Mouse (Mus musculus): ENCODE results near the gene Opa1. TPM values are rescaled to one million over a fixed set of nuclear protein-coding genes. Genes with fewer than 3 reads are reported as not detected.

The Opa1 gene
- 100 to 1,000 TPM in 1 of 2 experiments, 10 to 100 TPM in 1; 97.2 to 105 TPM for total RNA-seq (2021)

DNA sequence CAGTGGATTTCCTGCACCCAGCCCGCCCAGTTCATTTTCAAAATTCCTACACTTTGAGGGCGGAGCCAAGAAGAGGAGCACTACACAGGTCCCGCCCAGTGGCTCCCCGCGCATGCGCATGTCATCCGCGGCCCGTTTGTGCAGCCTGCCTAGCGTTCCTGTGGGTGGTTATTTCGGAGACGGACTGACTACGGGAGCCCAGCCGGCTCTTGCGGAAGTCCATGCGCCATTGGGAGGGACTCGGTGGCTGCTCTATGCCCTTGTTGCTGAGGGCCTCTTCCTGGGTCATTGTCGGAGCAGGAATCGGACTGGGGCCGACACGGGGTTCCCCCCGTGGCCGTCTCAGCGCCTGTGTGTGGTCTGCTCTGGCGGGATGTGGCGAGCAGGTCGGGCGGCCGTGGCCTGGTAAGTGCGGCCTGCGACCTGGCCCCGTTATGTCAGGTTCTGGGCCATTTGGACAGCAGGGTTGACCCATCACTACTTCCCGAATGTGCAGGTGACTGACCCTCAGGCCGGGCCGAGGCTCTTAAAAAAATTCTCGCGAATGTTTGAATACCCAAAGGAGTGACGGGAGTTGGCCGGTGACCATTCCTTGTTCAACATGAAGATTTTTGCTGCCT, at the start of gene Opa1:
Gene Opa1 (plus strand): TSS at position 168 of the 620 bp plus-strand sequence.
- intact Hi-C loops (cut with DNase I) = loop anchor here (5.0 kb wide), 2 partner anchors 737 to 987 kb away; no protein-coding TSS in a partner anchor

GRCm38 (mm10) chr16:29533641-29534040, 45.5 kb upstream of the Opa1 start:
- DNase-seq = no peak
- intact Hi-C loops (cut with DNase I) = no loop called here

More for the DNA sequence above, at the start of gene Opa1:
- DNase-seq = peak; percentile 96

- DNase-seq = no peak
- intact Hi-C loops (cut with DNase I) = no loop called here
Measured at GRCm38 (mm10) chr16:29535866-29536265, 43.3 kb upstream of the Opa1 start.

- intact Hi-C loops (cut with DNase I) = no loop called here
- DNase-seq = peak; percentile 45
Measured at GRCm38 (mm10) chr16:29536411-29537204, 42.5 kb upstream of the Opa1 start.

DNA sequence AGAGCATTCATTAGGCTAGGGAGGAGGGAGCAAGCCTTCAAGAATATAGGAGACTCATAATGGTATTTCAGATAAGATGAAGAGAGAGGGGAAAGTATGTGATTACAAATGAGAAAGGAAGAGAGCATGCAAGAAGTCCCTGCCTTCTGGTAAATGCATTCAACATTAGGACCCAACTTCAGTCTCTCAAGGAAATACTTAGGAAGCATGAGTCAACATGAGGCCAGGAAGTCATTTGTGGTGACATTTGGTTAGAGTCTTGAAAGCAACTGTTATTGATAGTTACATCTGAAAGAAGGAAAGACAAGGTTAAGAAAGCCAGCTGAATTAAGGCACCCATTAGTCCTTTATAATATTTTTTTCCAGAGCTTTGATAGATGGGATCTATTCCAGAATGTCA, 39.2 kb upstream of the Opa1 start:
- intact Hi-C loops (cut with DNase I) = no loop called here
- no peak for DNase-seq

DNA sequence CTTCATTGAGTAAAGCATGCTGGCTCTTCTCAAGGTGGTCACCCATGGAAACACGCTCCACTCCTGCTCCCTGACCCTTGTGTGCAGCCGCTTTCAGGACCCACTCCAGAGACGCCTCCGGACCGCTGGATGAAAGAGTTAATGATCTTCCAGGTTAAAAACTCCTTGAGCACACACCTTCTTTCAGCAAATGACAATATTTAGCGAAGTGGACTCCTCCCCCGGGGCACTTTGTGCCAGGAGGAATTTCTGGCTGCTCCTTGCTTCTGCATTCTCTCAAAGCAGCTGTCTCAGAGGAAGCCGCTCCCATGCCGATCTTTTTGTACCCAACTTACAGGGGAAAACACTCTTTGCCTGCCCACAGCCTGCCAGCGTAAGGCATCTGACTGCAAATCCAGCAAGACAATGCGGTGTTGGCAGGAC, 37.9 kb upstream of the Opa1 start:
- intact Hi-C loops (cut with DNase I) = no loop called here
- DNase-seq = peak; percentile 17

GRCm38 (mm10) chr16:29544829-29545228, 34.3 kb upstream of the Opa1 start, which contains the start of gene Atp13a4:
Gene Atp13a4, minus strand, starts transcription at chr16:29544864.
- DNase-seq = no peak
- intact Hi-C loops (cut with DNase I) = no loop called here

- DNase-seq = no peak
- intact Hi-C loops (cut with DNase I) = loop anchor here (2.0 to 10.0 kb wide), 4 partner anchors 105 to 967 kb away; partner anchors contain the start of gene Mb21d2
Measured at GRCm38 (mm10) chr16:29559667-29560066, 19.5 kb upstream of the Opa1 start.

GRCm38 (mm10) chr16:29560454-29560853, 18.7 kb upstream of the Opa1 start:
- DNase-seq = no peak
- intact Hi-C loops (cut with DNase I) = loop anchor here (2.0 to 10.0 kb wide), 4 partner anchors 106 to 968 kb away; partner anchors contain the start of gene Mb21d2

GRCm38 (mm10) chr16:29560869-29561268, 18.3 kb upstream of the Opa1 start:
- intact Hi-C loops (cut with DNase I) = loop anchor here (2.0 to 10.0 kb wide), 4 partner anchors 106 to 969 kb away; partner anchors contain the start of gene Mb21d2
- peak; percentile 42 for DNase-seq

DNA sequence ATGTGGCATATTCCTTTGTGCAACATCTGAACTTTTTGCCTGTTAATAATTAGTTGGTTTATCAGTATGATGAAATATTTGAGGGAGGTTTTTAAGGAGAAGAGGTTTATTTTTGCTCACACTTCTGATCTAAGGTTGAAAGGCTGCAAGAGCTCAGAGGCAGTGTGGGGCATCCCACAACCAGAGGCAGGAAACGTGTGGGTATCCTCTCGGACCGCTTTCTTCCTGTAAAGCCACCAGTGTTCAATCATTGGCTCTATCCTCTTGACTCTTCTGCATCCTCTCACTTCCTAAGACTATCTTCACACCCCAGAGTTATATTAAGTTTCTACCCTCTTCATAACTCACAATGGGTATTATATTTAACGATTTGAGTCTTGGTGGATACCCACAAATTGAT, 5.1 kb upstream of the Opa1 start:
- intact Hi-C loops (cut with DNase I) = no loop called here
- DNase-seq = no peak

GRCm38 (mm10) chr16:29575620-29576019, 3.5 kb upstream of the Opa1 start:
- peak; percentile 33 for DNase-seq
- intact Hi-C loops (cut with DNase I) = loop anchor here (5.0 kb wide), 2 partner anchors 733 to 983 kb away; no protein-coding TSS in a partner anchor

DNA sequence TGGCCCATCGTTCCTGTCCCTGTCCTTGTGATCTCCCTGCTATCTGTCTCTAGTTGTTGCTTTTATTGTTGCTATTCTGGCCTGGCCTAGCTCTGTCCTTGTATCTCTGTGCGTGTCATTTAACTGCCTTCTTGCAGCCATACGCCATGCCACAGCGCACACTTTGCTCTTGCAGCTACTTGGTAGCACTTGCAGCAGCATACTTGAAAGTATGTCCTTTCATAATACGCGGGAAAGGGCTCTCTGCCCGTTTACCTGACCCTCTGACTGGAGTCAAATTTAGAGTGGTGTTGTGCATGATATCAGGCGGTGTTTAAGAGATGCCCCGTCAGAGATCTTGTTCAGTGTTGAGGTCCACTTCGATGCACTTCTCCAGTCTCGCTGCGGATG, 648 bp downstream of the Opa1 start:
- DNase-seq = no peak
- intact Hi-C loops (cut with DNase I) = loop anchor here (5.0 kb wide), 2 partner anchors 737 to 987 kb away; no protein-coding TSS in a partner anchor

GRCm38 (mm10) chr16:29592171-29592570, 13.0 kb downstream of the Opa1 start:
- DNase-seq = no peak
- intact Hi-C loops (cut with DNase I) = no loop called here

DNA sequence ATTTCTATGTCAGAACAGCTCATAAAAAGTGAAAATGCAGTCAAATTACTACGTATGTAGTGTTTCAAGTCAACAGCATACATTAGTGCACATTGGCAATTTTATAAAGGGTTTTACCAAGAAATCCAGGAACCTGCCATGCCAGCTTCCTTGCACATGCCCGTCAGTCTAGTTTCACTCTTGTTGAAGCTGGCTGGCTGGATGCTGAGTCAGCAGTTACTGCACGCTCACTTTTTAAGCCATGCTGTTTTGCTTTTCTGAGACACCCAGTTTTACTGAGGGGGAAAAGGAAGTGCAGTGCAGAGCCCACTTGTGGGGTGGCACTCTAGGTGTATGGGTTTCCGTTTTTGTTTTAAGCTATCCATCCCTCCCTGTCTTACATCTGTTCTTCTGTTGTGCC, 18.0 kb downstream of the Opa1 start:
- DNase-seq = no peak
- intact Hi-C loops (cut with DNase I) = no loop called here

DNA sequence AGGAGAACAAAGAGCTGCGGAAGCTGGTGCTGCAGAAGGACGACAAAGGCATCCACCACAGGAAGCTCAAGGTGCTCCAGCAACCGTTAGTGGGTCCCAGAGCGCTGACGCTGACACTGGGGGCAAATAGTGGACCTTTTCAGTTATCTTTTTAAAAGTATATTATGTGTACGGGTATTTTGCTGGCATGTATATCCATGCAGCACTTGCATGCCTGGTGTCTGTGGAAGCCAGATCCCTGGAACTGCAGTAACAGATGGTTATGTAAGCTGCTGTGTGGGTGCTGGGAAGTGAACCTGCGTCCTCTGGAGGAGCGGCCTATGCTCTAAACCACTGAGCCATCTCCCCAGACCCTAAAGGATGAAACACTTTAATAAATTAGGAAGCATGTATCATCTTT, 26.4 kb downstream of the Opa1 start:
- intact Hi-C loops (cut with DNase I) = no loop called here
- no peak for DNase-seq

GRCm38 (mm10) chr16:29607131-29607530, 28.0 kb downstream of the Opa1 start:
- no peak for DNase-seq
- intact Hi-C loops (cut with DNase I) = no loop called here

DNA sequence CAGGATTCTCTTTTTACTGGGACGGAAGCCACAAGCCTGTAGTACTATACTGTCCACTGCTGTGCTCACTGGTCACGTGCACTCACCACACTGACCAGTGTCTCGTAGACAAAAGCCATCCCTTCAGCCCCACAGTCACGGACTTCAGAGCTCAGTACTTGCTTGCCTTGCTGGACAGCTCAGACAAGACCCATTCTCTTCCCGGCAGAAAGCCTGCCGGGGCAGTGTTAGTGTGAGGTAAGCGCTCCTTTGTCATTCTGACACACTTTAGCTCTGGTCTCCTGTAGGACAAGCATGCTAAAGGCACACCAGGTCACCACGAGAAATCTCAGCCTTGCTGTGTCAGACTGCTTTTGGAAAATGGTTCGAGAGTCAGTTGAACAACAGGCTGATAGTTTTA, 35.6 kb downstream of the Opa1 start:
- intact Hi-C loops (cut with DNase I) = no loop called here

DNA sequence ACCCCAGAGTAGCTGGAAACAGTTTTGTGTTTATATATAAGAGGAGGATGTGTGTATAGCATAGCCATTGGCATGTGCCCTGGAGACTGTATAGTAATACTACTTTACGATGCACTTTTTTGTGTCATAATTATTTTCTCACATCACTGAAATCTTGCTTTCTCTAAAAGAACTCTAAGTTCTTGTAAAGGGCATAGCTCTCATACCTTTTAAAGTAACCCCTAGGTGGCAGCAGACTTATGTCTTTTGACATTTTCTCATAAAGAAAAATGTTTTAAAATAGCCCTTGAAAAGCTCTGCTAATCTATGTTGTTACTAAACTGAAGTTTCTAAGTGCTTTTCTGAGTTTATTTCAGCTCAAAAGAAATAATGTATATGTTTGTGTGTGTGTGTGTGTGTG, 49.9 kb downstream of the Opa1 start:
- DNase-seq = no peak
- intact Hi-C loops (cut with DNase I) = loop anchor here (10.0 kb wide), 1 partner anchor 686 kb away; the partner anchor contains the start of gene Gp5

More for the DNA sequence above, 35.6 kb downstream of the Opa1 start:
- DNase-seq = no peak

DNA sequence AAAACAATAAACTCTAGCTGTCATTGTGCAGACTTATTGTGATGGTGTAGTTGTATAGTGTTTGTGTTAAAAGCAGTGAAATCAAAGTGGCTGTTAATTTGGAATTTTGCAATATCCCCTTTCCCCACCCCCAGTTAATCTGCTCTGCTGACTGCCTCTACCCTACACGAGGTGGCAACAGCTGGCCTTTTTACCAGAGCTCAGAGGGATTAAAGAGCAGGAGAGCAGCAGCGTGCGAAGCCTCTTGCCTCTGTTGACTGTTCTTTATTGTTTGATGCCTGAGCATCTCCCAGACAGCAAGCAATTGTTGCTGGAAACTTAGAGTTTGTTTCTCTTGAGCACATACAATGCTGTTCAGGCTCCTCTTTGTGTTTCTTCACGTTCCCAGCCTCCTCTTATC, 56.6 kb downstream of the Opa1 start:
- intact Hi-C loops (cut with DNase I) = loop anchor here (10.0 kb wide), 1 partner anchor 599 kb away; no protein-coding TSS in a partner anchor
- peak; percentile 22 for DNase-seq

GRCm38 (mm10) chr16:29642376-29642775, 63.2 kb downstream of the Opa1 start:
- DNase-seq = peak; percentile 65
- intact Hi-C loops (cut with DNase I) = loop anchor here (5.0 kb wide), 1 partner anchor 425 kb away; no protein-coding TSS in a partner anchor

Measured in left cerebral cortex, postnatal 4 days (tissue).